Mouse (Mus musculus): ENCODE measurements around the gene Col1a1.

DNA sequence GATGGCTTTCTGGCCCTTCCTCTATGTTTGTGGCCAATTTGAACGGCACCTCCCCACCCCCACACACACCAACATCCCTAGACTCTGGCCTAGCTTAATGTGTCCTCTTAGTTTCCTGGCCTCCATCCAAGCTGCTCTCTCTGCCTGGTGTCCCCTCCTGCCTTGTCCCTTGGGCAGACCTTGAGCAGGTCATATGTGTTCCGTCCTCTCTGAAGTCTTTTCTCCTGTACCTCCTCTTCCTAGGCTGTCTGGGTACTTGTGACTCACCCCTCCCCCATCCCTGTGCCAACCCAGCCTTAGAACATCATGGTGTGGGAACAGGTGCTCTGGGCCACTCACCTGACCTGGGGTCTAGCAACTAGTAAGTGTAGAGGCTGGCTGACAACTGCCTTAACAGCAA, 38.9 kb downstream of the Col1a1 start:
- no peak for TF ChIP-seq CTCF (IDR thresholded peaks at IDR 0.05; ENCODE audit: low read depth)
- TF ChIP-seq EP300 (IDR thresholded peaks at IDR 0.05; ENCODE audit: low read depth), result no peak
